Comparison of ENCODE assay signal across 22 mouse cellular contexts in the genomic region with DNA sequence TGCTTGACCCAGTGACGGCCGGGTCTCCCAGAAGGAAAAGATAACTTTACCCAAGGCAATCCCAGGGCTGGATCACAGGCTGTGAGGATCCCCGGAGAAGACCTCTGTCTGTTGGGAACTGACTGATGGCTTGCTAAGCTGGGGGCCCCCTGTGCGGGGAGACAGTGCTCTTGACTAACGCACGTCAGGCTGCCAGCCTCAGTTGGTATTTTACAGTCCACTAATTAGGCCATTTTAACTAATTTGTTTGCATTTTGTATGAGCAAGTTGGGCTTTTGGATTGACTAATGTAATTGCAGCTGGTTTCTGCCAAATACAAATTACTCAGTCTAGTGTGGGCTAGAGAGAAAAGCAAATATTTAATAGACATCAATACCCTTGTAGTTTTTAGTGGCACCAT. TPM values are rescaled to one million over a fixed set of nuclear protein-coding genes. Genes with fewer than 3 reads are reported as not detected.
"Had no signal": no experiment of that assay in that cellular context is flagged by ENCODE, and none has a peak within 500 bp of the region (broad histone marks: within the 10 kb centered on the region; RNA-seq: fewer than 3 reads in every experiment).

No protein-coding gene starts in this region.

- H3K4me2 ChIP-seq: lung, embryonic 14.5 days; midbrain, embryonic 12.5 days; neural tube, embryonic 13.5 days; neural tube, embryonic 15.5 days had no signal

- H3K4me3 ChIP-seq: midbrain, embryonic 10.5 days; midbrain, embryonic 12.5 days; myocyte; neural tube, embryonic 13.5 days; neural tube, embryonic 15.5 days had no signal

- H3K36me3 ChIP-seq: midbrain, embryonic 10.5 days; midbrain, embryonic 12.5 days; neural tube, embryonic 13.5 days; neural tube, embryonic 15.5 days had no signal

- DNase-seq: lung, embryonic 14.5 days; lung, postnatal 10 days; lung, postnatal 4 days; midbrain, embryonic 14.5 days; retina, postnatal 1 day; right cerebral cortex, adult 18-20 months; right cerebral cortex, postnatal 25 days; right cerebral cortex, postnatal 4 days; spleen, adult 18-20 months; thymus, adult 18-20 months; thymus, postnatal 14 days; thymus, postnatal 36 days had no signal

- H3K27ac ChIP-seq: midbrain, embryonic 10.5 days; midbrain, embryonic 12.5 days; neural tube, embryonic 13.5 days; neural tube, embryonic 15.5 days had no signal

- H3K4me1 ChIP-seq: midbrain, embryonic 12.5 days; neural tube, embryonic 13.5 days; neural tube, embryonic 15.5 days had no signal

- ATAC-seq: midbrain, embryonic 16.5 days had no signal

- H3K9ac ChIP-seq: lung, embryonic 14.5 days; midbrain, embryonic 12.5 days; neural tube, embryonic 13.5 days; neural tube, embryonic 15.5 days had no signal

- H3K9me3 ChIP-seq: midbrain, embryonic 10.5 days; midbrain, embryonic 12.5 days; neural tube, embryonic 13.5 days had no signal

RNA-seq across cellular contexts. Expression of gene Six3, which starts 21.4 kb away (rescaled TPM):
- polyA plus RNA-seq: lung, embryonic 14.5 days; lung, embryonic 16.5 days; myocyte; neural tube, embryonic 13.5 days; neural tube, embryonic 15.5 days; small intestine, adult 2 months; stomach, embryonic 14.5 days; stomach, embryonic 16.5 days had no signal
